Mouse (Mus musculus) urinary bladder, postnatal 10 days (tissue): Measurements from ENCODE around the gene Tsc2.

Experiments
- DNase-seq: peaks from one replicate; pipeline ENCODE4 v3.0.0; 2022; ENCODE audit warnings: low spot score

Tsc2 gene

GRCm38 (mm10) chr17:24569837-24570236 lies 62.6 kb downstream of the Tsc2 start:
- DNase-seq, result no peak

GRCm38 (mm10) chr17:24567034-24567779 lies 65.2 kb downstream of the Tsc2 start:
- DNase-seq, result no peak

- no peak for DNase-seq
Observed at GRCm38 (mm10) chr17:24565792-24566191, 66.6 kb downstream of the Tsc2 start.

GRCm38 (mm10) chr17:24565092-24565491 lies 67.3 kb downstream of the Tsc2 start:
- DNase-seq, result no peak

GRCm38 (mm10) chr17:24564422-24564821 lies 68.0 kb downstream of the Tsc2 start:
- DNase-seq, result no peak

- DNase-seq, result no peak
Observed at GRCm38 (mm10) chr17:24563638-24564037, 68.8 kb downstream of the Tsc2 start.

- DNase-seq, result no peak
Observed at GRCm38 (mm10) chr17:24561592-24561991, 70.8 kb downstream of the Tsc2 start.

- no peak for DNase-seq
Observed at GRCm38 (mm10) chr17:24560301-24561028, 72.0 kb downstream of the Tsc2 start.

GRCm38 (mm10) chr17:24559146-24559545 lies 73.3 kb downstream of the Tsc2 start:
- DNase-seq, result no peak

- DNase-seq, result no peak
Observed at GRCm38 (mm10) chr17:24558600-24559099, 73.8 kb downstream of the Tsc2 start.

- DNase-seq, result no peak
Observed at GRCm38 (mm10) chr17:24557091-24557490, 75.3 kb downstream of the Tsc2 start.

GRCm38 (mm10) chr17:24551050-24551444 lies 81.4 kb downstream of the Tsc2 start:
- no peak for DNase-seq

- no peak for DNase-seq
Observed at GRCm38 (mm10) chr17:24550416-24551049, 81.9 kb downstream of the Tsc2 start.

GRCm38 (mm10) chr17:24549618-24550415 lies 82.6 kb downstream of the Tsc2 start, which contains the start of gene Pkd1:
TSS of gene Pkd1 (plus strand) at chr17:24549834.
- peak; percentile 92 for DNase-seq

- no peak for DNase-seq
Observed at GRCm38 (mm10) chr17:24548921-24549617, 83.4 kb downstream of the Tsc2 start.

- no peak for DNase-seq
Observed at GRCm38 (mm10) chr17:24548435-24548834, 84.0 kb downstream of the Tsc2 start.

- DNase-seq, result no peak
Observed at GRCm38 (mm10) chr17:24546234-24546633, 86.2 kb downstream of the Tsc2 start.
